Mouse (Mus musculus) left cerebral cortex, adult 8-10 months (tissue): ENCODE measurements around the gene Tjp1. TPM values are rescaled to one million over a fixed set of nuclear protein-coding genes. Genes with fewer than 3 reads are reported as not detected.
A peak's percentile ranks its signal among the peaks of the same experiment; 100 is the strongest.

Experiments used
- DNase-seq, 2 experiments: peaks; one replicate each; pipeline ENCODE4 v3.0.0; 2022; ENCODE audit warnings: low spot score in 2 of 2
- total RNA-seq, 4 experiments: library from RNA; stranded (reverse); gene quantifications; 2 replicates each; pipeline ENCODE4 v1.2.4; 2022

Gene Tjp1
- total RNA-seq, 4 experiments from 2014 or later = 118 to 152 (median 141) TPM

DNA sequence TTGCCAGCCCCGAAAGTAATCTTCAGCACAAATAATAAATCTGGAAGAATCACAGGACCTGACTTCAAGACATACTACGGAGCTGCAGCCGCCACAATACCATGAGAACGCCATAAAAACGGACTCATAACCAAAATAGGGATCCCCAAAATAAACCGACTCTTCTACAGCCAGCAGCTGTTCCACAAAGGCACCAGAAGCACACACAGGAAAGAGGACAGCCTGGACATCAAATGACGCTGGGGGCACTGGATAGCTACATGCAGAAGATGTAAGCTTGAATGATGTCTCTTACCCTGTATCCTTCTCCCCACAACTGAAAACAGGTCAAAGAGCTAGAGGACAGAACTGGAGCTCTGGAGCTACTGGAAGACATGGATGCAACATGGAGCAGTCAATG lies 138.0 kb downstream of the Tjp1 start:
- no peak for DNase-seq

DNA sequence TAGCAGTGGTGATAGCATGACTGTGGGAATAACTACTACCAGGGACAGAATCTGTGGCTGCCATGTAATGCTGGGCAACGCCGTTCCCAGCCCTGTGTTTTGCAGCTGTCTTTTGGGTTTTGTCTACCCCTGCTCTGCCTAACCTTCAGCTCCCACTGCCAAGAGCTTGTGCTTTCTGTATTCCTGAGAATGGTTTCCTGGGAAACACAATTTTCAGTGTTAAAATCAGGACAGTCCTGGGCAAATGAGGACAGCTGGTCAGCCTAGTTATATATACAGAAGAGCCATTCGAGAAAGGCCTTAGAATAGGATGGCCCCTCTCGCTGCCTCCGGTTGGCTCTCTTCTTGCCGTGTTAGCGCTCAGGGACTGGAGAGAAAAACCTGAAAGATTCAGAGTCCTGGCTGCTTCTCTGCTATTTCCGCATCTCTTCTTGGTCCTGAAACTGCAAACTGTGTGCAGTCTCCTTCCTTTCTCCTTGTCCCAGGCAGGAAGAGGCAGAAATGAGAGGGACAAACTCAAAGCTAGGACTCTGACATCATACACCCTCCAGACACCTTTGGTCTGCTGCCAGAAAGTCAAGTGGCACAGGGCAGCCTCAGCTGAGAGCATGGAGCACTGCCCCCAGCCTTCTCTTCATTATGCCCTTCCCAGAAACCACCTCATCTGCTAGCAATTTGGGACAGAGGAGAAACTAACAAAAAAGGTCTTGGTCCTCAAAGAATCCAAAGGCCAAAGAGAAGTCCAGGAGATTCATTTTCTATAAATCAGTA lies 139.2 kb downstream of the Tjp1 start:
- no peak for DNase-seq

DNA sequence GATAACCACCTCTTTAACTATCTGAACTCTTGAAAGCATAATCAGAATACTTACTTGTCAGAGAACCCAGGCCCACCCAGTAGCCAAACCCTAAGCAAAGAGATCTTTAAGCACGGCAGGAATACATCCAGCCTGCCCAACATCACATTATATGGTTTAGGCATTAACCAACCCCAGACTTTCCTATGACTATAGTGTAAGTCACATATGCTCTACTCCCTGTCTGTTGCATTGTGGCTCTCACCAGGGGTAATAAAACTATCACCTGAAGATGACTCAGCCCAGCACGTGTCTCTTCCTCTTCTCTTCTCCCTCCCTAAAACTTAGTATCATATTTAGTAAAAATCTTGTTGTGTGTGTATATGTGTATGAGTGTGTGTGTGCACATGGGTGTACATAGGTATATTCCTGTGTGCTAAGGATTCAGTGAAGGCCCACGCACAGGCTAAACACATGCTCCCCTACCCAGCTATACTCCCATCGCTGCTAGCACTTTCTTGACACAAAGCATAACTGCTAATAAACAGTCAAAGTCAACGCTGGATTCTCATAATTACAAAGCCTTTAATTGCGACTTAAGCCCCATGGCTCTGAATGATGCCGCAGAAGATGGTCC lies 139.9 kb downstream of the Tjp1 start:
- no peak for DNase-seq

GRCm38 (mm10) chr7:65384775-65385174 lies 142.8 kb downstream of the Tjp1 start:
- DNase-seq = no peak

DNA sequence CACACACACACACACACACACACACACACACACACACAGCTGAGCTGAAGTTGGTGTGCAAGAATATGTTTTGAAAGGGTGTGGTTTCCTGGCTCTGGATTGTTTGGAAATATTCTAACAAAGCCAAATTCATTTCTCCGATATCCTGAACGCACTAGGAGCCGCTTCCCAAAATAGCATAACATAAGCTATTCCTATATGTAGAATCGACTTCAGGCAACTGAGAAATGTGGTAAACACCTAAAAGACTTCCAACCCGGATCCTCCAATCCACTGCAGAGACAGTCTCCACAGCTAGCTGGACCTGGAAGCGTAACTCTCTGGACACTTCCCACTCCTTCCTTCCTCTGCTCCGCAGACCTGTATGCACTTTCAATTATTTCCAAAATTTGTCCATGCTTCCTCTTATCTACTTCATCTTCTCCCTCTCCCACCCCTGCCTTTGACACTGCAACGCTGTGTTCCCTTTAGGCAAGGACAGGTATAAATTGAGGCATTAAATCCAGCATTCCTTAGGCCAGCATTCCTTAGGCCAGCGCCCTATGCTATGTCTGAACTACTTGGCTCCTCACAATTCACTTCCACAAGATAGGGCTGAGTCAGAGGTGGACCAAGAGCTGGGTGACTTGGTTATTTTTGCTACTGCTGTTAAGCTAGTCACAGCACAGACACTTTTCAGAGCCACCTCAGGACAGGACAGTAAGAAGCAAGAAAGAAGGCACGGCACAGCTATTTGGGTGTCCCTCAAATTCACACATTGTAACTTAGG lies 144.9 kb downstream of the Tjp1 start:
- no peak for DNase-seq

- DNase-seq = no peak
Measured at GRCm38 (mm10) chr7:65381896-65382295, 145.7 kb downstream of the Tjp1 start.

- DNase-seq = no peak
Measured at GRCm38 (mm10) chr7:65380716-65381115, 146.9 kb downstream of the Tjp1 start.

- no peak for DNase-seq
Measured at GRCm38 (mm10) chr7:65378818-65379565, 148.6 kb downstream of the Tjp1 start.

- no peak for DNase-seq
Measured at GRCm38 (mm10) chr7:65377521-65377920, 150.1 kb downstream of the Tjp1 start.

DNA sequence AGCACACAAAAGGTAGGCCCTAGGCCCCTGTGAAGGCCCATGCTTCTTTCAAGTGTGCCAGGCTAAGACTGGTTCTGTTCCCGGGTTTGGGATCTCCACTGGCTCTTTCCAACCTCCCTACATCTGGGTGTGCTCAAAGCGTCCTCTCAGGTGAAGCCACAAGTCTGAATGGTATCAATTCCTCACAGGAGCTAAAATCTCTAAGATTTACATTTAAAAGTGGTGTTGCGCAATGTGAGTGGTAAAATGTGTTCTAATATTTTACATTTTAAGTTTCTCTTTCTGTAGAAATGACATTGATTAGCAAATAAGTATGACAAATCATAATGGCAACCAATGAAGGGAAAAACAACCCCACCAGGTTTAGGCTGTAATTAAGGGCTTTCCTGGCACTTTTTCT lies 152.0 kb downstream of the Tjp1 start:
- no peak for DNase-seq

DNA sequence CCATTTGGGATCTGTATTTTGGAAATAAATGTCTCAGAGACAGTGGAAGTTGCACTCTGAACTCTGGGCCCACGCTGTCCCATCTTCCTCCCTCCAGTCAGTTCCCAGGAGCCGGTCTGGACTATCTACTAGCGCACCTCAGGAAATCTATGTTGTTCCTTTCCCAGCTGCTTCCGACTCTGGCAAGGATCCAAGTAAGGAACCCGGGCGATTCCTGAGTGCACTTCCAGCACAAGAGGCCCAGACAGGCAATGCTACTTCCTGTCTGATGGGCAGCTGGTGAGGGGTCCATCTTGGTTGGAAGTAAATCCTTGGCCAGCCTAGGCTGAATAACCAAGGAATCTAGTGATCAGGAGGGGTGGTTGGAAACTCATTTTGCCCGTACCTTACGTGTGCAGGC lies 152.4 kb downstream of the Tjp1 start:
- DNase-seq = no peak

DNA sequence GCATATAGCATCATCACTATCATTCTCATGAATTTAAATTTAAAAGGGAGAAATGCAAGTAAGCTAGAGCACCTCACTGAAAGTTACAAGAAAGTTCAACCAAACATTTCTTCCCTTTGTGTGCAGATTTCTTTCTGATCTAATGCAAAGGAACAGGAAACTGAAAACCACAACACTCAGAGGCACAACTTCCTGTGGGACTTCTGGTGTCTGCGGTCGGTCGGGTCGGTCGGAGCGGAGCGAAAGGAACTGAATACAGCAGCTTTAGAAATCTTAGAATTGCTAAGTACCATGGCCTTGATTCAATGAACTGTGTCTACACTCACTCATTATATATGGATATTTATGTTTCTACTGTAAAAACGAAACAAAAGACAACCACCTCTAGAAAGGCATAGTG lies 154.2 kb downstream of the Tjp1 start:
- DNase-seq = no peak

- no peak for DNase-seq
Measured at GRCm38 (mm10) chr7:65371765-65372164, 155.8 kb downstream of the Tjp1 start.

GRCm38 (mm10) chr7:65370787-65371616 lies 156.6 kb downstream of the Tjp1 start:
- peak; percentile 84 to 87 for DNase-seq

DNA sequence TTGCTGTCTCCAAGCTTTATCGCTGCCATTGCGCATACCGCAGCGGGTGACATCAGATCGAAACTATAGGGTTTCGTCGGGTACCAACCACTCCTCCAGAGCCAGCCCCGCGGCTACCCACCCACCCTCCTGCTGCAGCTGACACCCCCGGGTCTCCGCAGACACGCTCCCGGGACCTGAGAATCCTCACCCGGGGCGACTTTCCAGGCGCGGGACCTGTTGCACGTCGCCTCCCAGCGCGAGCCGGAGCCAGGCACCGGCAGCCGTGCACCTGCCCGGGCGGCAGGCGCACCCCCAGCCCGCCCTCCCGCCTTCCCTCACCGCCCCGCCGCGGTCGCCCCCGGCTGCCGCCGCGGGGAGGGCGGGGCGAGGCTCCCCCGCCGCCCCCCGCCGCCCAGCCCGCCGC lies 157.2 kb downstream of the Tjp1 start:
- DNase-seq = no peak

DNA sequence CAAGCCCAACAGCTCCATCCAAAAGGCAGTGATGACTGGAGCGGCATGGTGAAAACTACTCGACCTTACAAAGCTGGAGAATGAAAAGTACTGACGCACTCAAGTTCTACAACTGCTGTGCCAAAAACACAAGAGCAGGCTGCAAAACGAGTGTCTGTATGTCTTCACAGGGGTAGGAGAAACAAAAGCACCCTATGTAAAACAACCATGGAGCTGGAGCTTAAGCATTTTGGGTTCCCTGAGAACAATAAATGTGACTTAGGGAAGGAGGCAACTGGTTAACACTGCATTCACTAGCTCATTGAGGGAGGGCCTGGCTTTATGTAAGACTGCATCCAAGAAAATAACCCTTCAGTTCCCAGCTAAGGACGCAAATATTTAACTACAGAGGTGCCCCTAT lies 158.5 kb downstream of the Tjp1 start:
- DNase-seq = no peak

DNA sequence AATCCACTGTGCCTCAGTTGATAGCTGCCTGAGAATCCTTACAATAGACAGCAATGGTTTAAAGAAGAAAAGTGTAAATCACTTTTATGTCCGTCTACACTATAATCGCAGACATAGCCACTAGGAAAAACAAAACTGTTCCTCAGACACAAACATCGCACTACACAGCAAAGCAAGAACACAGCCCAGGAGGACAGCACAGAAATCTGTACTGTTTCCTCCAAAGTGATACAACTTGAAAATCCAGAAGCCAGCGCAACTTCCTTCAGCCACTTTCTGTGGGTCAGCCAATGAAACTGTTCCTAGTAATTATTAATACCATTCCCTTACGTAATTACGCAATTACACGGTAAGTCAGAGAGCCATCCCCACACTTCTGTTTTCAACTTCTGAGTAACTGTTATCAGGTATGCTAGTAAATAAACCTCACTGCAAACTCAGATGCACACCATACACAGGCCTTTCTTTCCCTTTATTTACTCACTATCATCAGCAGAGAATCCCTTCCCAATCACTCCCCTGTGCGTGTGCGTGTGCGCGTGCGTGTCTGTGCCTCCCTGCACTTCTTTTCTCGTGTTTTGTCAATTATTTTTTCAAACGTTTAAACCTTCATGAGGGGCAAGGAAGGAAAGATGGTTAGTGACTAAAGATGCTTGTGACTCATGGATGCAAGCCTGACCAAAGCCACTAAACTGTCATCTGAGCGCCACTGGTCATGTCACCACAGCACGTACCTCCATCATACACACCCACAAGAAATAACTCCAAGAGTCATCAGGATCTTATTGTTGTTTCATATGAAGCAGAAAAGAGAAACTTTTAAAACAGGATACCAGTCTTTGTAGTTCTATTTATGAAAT lies 160.0 kb downstream of the Tjp1 start:
- DNase-seq = no peak

- DNase-seq = no peak
Measured at GRCm38 (mm10) chr7:65366153-65366552, 161.4 kb downstream of the Tjp1 start.

- DNase-seq = no peak
Measured at GRCm38 (mm10) chr7:65365560-65365959, 162.0 kb downstream of the Tjp1 start.

GRCm38 (mm10) chr7:65360278-65360677 lies 167.3 kb downstream of the Tjp1 start:
- DNase-seq = no peak
